Mouse (Mus musculus): ENCODE measurements around the gene Dgkq. TPM values are rescaled to one million over a fixed set of nuclear protein-coding genes. Genes with fewer than 3 reads are reported as not detected.

Dgkq gene
- polyA plus RNA-seq, 1 experiment = not detected

DNA sequence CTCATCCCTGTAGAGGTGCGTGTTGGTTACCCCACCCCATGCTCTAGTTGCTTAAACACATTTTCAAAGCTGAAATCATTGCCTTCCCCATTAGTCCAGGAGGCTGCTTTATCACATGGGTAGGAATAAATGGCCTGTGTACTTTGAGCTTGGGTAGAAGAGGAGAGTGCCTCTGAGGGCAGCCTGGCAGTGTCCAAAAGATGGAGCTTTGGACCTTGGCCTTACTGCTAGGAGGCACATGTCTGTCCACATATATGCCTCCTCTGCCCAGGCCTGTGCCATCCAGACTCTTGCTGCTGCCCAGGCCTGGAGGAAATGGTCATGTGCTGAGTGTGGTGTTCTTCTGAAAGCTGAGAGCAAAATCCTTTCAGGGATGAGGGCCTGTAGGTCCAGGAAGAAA, 38.9 kb upstream of the Dgkq start:
- Histone ChIP-seq H3K27ac (ENCODE audit: insufficient read depth, low read depth, low read length) (no peak overlapping the region), H3K4me3 (ENCODE audit: insufficient read depth, low read depth, low read length) (no peak overlapping the region), H3K4me1 (ENCODE audit: control insufficient read depth, insufficient read depth, low read length) (no peaks in the 10 kb centered on the region)
- WGBS = 97% methylated on average over 1 of the region's 1 CpGs
- no peak for TF ChIP-seq POLR2A (IDR thresholded peaks at IDR 0.05; ENCODE audit: insufficient read depth, low read depth, low read length)
- TF ChIP-seq CTCF (IDR thresholded peaks at IDR 0.05; ENCODE audit: insufficient read depth, low read depth, low read length) = no peak

DNA sequence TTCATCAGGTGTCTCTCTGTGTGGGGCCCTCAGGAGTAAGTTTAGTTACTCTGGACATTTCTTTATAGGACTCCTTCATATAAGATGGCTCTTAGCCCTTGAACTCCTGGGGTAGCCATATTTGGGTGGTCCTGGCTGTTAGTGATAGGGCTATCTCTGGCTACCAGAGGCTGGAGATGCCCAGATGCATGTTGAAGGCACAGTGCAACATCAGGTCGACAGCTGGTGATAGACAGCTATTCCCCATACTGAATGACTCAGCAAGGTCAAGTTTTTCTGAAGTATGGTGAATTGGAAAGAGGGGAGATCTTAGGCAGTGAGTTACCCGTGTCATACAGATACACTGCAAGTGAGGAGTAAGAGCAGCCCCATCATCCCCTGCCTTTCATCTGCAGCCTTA, 38.3 kb upstream of the Dgkq start:
- Histone ChIP-seq H3K4me3 (ENCODE audit: insufficient read depth, low read depth, low read length) (no peak overlapping the region), H3K4me1 (ENCODE audit: control insufficient read depth, insufficient read depth, low read length) (no peaks in the 10 kb centered on the region), H3K27ac (ENCODE audit: insufficient read depth, low read depth, low read length) (no peak overlapping the region)
- TF ChIP-seq CTCF (IDR thresholded peaks at IDR 0.05; ENCODE audit: insufficient read depth, low read depth, low read length) = no peak
- no peak for TF ChIP-seq POLR2A (IDR thresholded peaks at IDR 0.05; ENCODE audit: insufficient read depth, low read depth, low read length)
- WGBS = 89% methylated on average over 2 of the region's 2 CpGs

DNA sequence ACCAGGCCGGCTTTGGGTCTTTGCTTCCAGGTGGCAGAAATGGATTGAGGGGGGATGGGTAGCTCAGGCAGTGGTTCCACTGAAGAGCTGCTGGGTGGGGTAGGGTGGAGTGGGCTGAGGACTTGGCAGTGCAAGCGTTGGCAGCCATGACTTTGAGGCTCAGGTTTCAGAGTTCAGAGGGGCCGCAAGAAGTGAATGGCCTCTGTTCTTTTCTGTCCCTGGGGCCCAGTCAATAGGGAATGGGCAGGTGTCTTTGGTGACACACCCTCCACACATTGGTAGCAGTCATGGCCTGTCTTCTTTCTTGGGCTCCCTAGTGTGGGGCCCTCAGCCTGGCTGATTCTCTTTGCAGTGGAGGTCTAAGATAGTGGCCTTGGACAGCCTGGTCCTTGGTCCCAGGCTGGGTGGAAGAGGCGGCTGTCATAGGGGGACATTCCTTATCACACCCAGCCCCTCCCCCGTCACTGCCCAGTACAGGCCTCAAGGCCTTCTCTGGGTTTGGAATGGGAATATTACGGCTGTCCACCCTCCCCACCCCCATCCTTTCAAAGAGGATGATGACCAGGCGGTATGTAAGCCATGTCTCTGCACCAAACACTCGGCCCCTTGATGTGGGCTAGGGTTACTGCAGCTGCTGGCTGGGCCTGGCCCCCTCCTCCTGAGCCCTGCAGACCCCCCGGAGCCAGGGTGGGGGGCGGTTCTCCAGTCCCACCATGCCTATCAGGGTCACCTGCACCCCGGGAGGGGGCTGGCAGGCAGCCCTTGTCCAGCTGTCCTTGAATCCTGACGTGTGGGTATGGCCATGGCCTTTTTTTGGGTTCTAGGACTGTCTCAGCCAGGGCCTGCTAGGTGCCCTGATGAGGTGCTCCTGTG, 34.5 kb upstream of the Dgkq start:
- Histone ChIP-seq H3K4me3 (ENCODE audit: insufficient read depth, low read depth, low read length) (no peak overlapping the region), H3K27ac (ENCODE audit: insufficient read depth, low read depth, low read length) (no peak overlapping the region), H3K4me1 (ENCODE audit: control insufficient read depth, insufficient read depth, low read length) (no peaks in the 10 kb centered on the region)
- TF ChIP-seq CTCF (IDR thresholded peaks at IDR 0.05; ENCODE audit: insufficient read depth, low read depth, low read length) (no peak), POLR2A (IDR thresholded peaks at IDR 0.05; ENCODE audit: insufficient read depth, low read depth, low read length) (no peak)
- 88% methylated on average over 12 of the region's 12 CpGs for WGBS

DNA sequence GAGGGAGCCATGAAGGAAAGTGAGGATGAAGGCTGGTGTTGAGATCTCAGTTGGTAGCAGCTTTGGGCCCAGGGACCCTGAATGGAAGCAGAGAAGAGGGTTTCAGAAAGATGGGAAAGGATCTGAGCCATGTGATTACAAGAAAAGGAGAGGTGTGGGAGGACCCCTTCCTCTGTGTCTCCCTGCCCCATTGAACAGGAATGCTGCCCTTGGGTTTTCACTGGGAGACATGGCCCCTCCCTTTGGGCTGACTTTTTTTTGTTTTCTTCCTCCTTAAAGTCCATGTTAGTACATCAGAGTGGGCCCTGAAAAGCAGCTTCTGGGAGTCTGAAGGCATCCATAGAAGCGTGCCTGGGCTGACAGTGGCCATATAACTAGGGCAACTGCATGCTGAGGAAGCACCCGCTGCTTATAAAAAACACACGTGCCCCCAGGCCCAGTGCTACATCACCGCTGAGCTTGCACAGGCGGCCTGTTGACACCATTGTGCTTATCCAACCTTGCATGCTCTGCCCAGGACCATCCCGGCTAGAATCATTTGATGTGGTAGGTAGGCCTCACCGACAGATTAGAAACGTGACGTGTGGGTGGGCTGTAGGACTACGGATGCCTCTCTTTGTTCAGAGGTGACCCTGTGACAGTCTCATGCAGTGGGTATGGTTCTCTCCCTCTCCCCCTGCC, 32.0 kb upstream of the Dgkq start:
- no peak overlapping the region for H3K4me3 ChIP-seq (ENCODE audit: insufficient read depth, low read depth, low read length)
- WGBS = 77% methylated on average over 10 of the region's 10 CpGs
- TF ChIP-seq POLR2A (IDR thresholded peaks at IDR 0.05; ENCODE audit: insufficient read depth, low read depth, low read length) = no peak
- TF ChIP-seq CTCF (IDR thresholded peaks at IDR 0.05; ENCODE audit: insufficient read depth, low read depth, low read length) = no peak
- H3K4me1 ChIP-seq (ENCODE audit: control insufficient read depth, insufficient read depth, low read length) = no peaks in the 10 kb centered on the region
- H3K27ac ChIP-seq (ENCODE audit: insufficient read depth, low read depth, low read length) = no peak overlapping the region

DNA sequence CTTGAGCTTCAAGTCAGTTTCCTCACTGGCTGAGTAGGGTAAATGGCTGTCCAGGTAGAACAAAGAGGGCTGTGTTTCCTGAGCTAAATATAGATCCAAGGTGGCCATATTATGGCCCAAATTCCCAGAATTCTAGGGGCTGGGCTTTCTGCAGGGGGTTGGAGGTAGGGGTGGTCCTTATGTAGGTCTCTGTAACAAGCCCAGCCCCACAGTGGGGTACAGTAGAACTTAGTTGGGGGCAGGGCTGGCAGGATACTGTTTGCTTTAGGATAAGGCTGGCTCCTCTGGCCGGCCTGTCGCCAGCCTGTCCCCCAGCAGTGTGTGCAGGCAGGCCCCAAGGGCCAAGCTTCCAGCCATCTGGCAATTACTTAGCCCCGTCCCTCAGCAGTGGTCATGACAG, 30.9 kb upstream of the Dgkq start:
- no peak overlapping the region for H3K27ac ChIP-seq (ENCODE audit: insufficient read depth, low read depth, low read length)
- peaks cover 3% of the 10 kb centered on the region; the same call in 1 of the 2 replicates for H3K4me1 ChIP-seq (ENCODE audit: control insufficient read depth, insufficient read depth, low read length)
- TF ChIP-seq CTCF (IDR thresholded peaks at IDR 0.05; ENCODE audit: insufficient read depth, low read depth, low read length) (no peak), POLR2A (IDR thresholded peaks at IDR 0.05; ENCODE audit: insufficient read depth, low read depth, low read length) (no peak)
- no peak overlapping the region for H3K4me3 ChIP-seq (ENCODE audit: insufficient read depth, low read depth, low read length)
- WGBS = 69% methylated on average over 3 of the region's 3 CpGs

DNA sequence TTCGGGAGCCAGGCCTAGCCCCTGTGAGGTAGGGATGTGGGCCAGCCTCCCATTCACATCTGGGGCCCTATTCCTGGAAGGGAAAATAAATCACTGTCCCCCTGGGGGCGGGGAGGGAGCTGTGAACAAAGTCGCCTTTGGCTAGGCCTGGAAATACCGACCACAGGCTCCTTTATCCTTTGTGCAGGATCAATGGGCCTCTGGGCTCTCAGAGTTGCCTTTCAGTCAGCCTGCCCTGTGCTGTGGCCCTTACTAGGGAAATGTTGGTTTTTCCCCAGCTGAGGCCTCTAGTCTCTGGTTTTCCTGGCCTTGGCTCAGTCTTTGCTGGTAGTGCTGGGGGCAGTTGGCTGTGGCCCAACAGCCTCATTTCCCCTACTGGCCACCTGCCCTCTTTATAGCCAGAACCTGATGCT, 27.9 kb upstream of the Dgkq start:
- Histone ChIP-seq H3K4me1 (ENCODE audit: control insufficient read depth, insufficient read depth, low read length) (peaks cover 12% of the 10 kb centered on the region), H3K4me3 (ENCODE audit: insufficient read depth, low read depth, low read length) (no peak overlapping the region), H3K27ac (ENCODE audit: insufficient read depth, low read depth, low read length) (no peak overlapping the region)
- 66% methylated on average over 4 of the region's 4 CpGs for WGBS
- TF ChIP-seq CTCF (IDR thresholded peaks at IDR 0.05; ENCODE audit: insufficient read depth, low read depth, low read length) = no peak
- no peak for TF ChIP-seq POLR2A (IDR thresholded peaks at IDR 0.05; ENCODE audit: insufficient read depth, low read depth, low read length)

DNA sequence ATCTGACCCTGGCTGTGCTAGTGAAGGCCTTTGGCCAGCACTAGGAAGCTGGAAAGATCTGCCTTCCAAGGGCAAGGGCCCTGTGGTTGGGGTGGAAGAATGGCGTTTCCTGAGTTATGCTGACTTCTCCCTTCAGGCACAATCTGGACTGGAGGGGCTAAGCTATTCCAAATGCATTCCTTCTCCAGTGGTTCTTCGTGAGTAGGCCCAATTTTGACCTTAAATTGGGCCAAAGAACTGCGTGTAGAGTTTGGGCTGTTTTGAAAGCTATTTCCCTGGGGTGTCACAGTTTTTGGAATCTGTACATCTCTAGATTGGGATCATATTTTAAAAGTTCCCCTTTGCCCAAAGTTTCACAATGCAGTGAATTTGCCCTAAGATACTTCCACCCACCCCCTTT, 27.1 kb upstream of the Dgkq start:
- Histone ChIP-seq H3K27ac (ENCODE audit: insufficient read depth, low read depth, low read length) (no peak overlapping the region), H3K4me1 (ENCODE audit: control insufficient read depth, insufficient read depth, low read length) (peaks cover 12% of the 10 kb centered on the region), H3K4me3 (ENCODE audit: insufficient read depth, low read depth, low read length) (no peak overlapping the region)
- TF ChIP-seq CTCF (IDR thresholded peaks at IDR 0.05; ENCODE audit: insufficient read depth, low read depth, low read length) (no peak), POLR2A (IDR thresholded peaks at IDR 0.05; ENCODE audit: insufficient read depth, low read depth, low read length) (no peak)
- 82% methylated on average over 3 of the region's 3 CpGs for WGBS

DNA sequence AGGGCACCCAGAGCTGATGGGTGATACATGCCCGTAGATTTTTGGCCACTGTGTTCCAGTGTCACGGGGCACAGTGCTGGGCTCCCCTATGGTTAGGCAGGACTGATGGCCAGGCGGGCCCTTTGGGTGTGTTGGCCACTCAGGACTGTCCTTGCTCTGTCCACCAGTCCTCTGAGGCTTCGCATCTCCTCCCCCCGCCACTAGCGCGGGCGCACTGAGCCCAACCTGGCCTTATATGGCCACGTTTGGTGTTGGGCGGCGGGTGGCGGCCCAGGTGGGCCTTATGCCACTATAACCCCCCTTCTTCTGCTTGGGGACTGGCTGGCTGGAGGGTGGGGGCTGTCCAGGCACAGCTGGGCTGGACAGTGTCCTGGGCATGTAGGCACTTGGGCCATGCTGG, 26.4 kb upstream of the Dgkq start:
- 96% methylated on average over 12 of the region's 12 CpGs for WGBS

More for the DNA sequence above, 26.4 kb upstream of the Dgkq start:
- Histone ChIP-seq H3K4me3 (ENCODE audit: insufficient read depth, low read depth, low read length) (no peak overlapping the region), H3K27ac (ENCODE audit: insufficient read depth, low read depth, low read length) (no peak overlapping the region), H3K4me1 (ENCODE audit: control insufficient read depth, insufficient read depth, low read length) (peaks cover 12% of the 10 kb centered on the region)
- TF ChIP-seq CTCF (IDR thresholded peaks at IDR 0.05; ENCODE audit: insufficient read depth, low read depth, low read length) (no peak), POLR2A (IDR thresholded peaks at IDR 0.05; ENCODE audit: insufficient read depth, low read depth, low read length) (no peak)
